Mouse (Mus musculus) gastrocnemius, postnatal 10 days (tissue): ENCODE measurements around the gene Orc3. TPM values are rescaled to one million over a fixed set of nuclear protein-coding genes. Genes with fewer than 3 reads are reported as not detected.

Source experiments
- total RNA-seq, 2 experiments: library from RNA; stranded (reverse); gene quantifications; 2 replicates each; pipeline ENCODE4 v1.2.3; 2021

The Orc3 gene
- total RNA-seq, 2 experiments from 2014 or later, result 33.3 to 40.4 TPM

Other genes starting within 250 kb of the Orc3 start
- 10 to 100 TPM; 59.6 to 71.3 TPM for gene Akirin2, start 64.0 kb downstream of the Orc3 start, total RNA-seq
- 10 to 100 TPM; 21.9 to 23.9 TPM for gene Rars2, start within 50 bp of the Orc3 start, total RNA-seq
- 10 to 100 TPM; 16.7 to 17.4 TPM for gene Slc35a1, start 72.5 kb upstream of the Orc3 start, total RNA-seq
- gene Cfap206, start 115.3 kb upstream of the Orc3 start, total RNA-seq, result not detected
- not detected for gene Gm136, start 141.3 kb upstream of the Orc3 start, total RNA-seq
- gene Smim8, start 163.5 kb upstream of the Orc3 start, total RNA-seq, result 10 to 100 TPM; 27.1 to 29.0 TPM